Mouse (Mus musculus): ENCODE data around the gene P3h4. TPM values are rescaled to one million over a fixed set of nuclear protein-coding genes. Genes with fewer than 3 reads are reported as not detected.

P3h4 gene
- polyA plus RNA-seq, 1 experiment from 2014 or later, result 10.9 TPM

- H3K36me3 ChIP-seq (ENCODE audit: poor library complexity, severe bottlenecking), result no peaks in the 10 kb centered on the region
- no peak for ATAC-seq
- no peak overlapping the region for H3K4me2 ChIP-seq
- no peaks in the 10 kb centered on the region for H3K9me3 ChIP-seq (replicated peaks)
- H3K27me3 ChIP-seq, result no peaks in the 10 kb centered on the region
- peaks cover 4% of the 10 kb centered on the region; the same call in 1 of the 2 replicates for H3K4me1 ChIP-seq
- H3K9ac ChIP-seq, result no peak overlapping the region
- no peak overlapping the region for H3K4me3 ChIP-seq
- H3K27ac ChIP-seq, result no peak overlapping the region
- WGBS, result 84% methylated on average over 5 of the region's 5 CpGs
These were observed 7.5 kb downstream of the P3h4 start for GRCm38 (mm10) chr11:100406995-100407705.

GRCm38 (mm10) chr11:100406273-100406672 lies 8.4 kb downstream of the P3h4 start:
- Histone ChIP-seq H3K27ac (no peak overlapping the region), H3K4me1 (no peaks in the 10 kb centered on the region), H3K9me3 (replicated peaks) (no peaks in the 10 kb centered on the region), H3K4me2 (no peak overlapping the region), H3K27me3 (no peaks in the 10 kb centered on the region), H3K36me3 (ENCODE audit: poor library complexity, severe bottlenecking) (no peaks in the 10 kb centered on the region), H3K9ac (no peak overlapping the region), H3K4me3 (no peak overlapping the region)
- 83% methylated on average over 8 of the region's 8 CpGs for WGBS
- ATAC-seq, result no peak

- WGBS, result 92% methylated on average over 3 of the region's 3 CpGs
- no peaks in the 10 kb centered on the region for H3K9me3 ChIP-seq (replicated peaks)
- no peaks in the 10 kb centered on the region for H3K36me3 ChIP-seq (ENCODE audit: poor library complexity, severe bottlenecking)
- H3K9ac ChIP-seq, result no peak overlapping the region
- H3K4me1 ChIP-seq, result no peaks in the 10 kb centered on the region
- no peak for ATAC-seq
- no peak overlapping the region for H3K4me2 ChIP-seq
- H3K27me3 ChIP-seq, result 0 out of 2 replicates have a peak, but pooled peaks cover 11% of the 10 kb centered on the region
- no peak overlapping the region for H3K4me3 ChIP-seq
- H3K27ac ChIP-seq, result no peak overlapping the region
These were observed 10.1 kb downstream of the P3h4 start for GRCm38 (mm10) chr11:100404456-100405074.

GRCm38 (mm10) chr11:100403445-100404134 lies 11.0 kb downstream of the P3h4 start:
- Histone ChIP-seq H3K9ac (no peak overlapping the region), H3K9me3 (replicated peaks) (no peaks in the 10 kb centered on the region), H3K36me3 (ENCODE audit: poor library complexity, severe bottlenecking) (no peaks in the 10 kb centered on the region), H3K4me2 (no peak overlapping the region), H3K4me3 (no peak overlapping the region), H3K4me1 (no peaks in the 10 kb centered on the region), H3K27me3 (0 out of 2 replicates have a peak, but pooled peaks cover 11% of the 10 kb centered on the region), H3K27ac (no peak overlapping the region)
- 78% methylated on average over 10 of the region's 10 CpGs for WGBS
- no peak for ATAC-seq

- H3K9me3 ChIP-seq (replicated peaks), result no peaks in the 10 kb centered on the region
- H3K27me3 ChIP-seq, result 0 out of 2 replicates have a peak, but pooled peaks cover 11% of the 10 kb centered on the region
- no peaks in the 10 kb centered on the region for H3K36me3 ChIP-seq (ENCODE audit: poor library complexity, severe bottlenecking)
- no peaks in the 10 kb centered on the region for H3K4me1 ChIP-seq
- H3K4me3 ChIP-seq, result no peak overlapping the region
- H3K27ac ChIP-seq, result no peak overlapping the region
- H3K9ac ChIP-seq, result no peak overlapping the region
- 88% methylated on average over 2 of the region's 2 CpGs for WGBS
- H3K4me2 ChIP-seq, result no peak overlapping the region
- ATAC-seq, result no peak
These were observed 12.0 kb downstream of the P3h4 start for GRCm38 (mm10) chr11:100402682-100403081.

- no peak overlapping the region for H3K4me3 ChIP-seq
- no peaks in the 10 kb centered on the region for H3K4me1 ChIP-seq
- WGBS, result 44% methylated on average over 6 of the region's 6 CpGs
- H3K27me3 ChIP-seq, result peaks cover 12% of the 10 kb centered on the region; the same call in 1 of the 2 replicates
- no peak for ATAC-seq
- no peak overlapping the region for H3K9ac ChIP-seq
- H3K36me3 ChIP-seq (ENCODE audit: poor library complexity, severe bottlenecking), result no peaks in the 10 kb centered on the region
- H3K4me2 ChIP-seq, result no peak overlapping the region
- no peaks in the 10 kb centered on the region for H3K9me3 ChIP-seq (replicated peaks)
- no peak overlapping the region for H3K27ac ChIP-seq
These were observed 12.4 kb downstream of the P3h4 start for GRCm38 (mm10) chr11:100402240-100402639.

GRCm38 (mm10) chr11:100400842-100401241 lies 13.8 kb downstream of the P3h4 start:
- no peaks in the 10 kb centered on the region for H3K9me3 ChIP-seq (replicated peaks)
- no peak for ATAC-seq
- 89% methylated on average over 6 of the region's 6 CpGs for WGBS
- no peak overlapping the region for H3K4me3 ChIP-seq
- peaks cover 12% of the 10 kb centered on the region for H3K4me1 ChIP-seq
- H3K36me3 ChIP-seq (ENCODE audit: poor library complexity, severe bottlenecking), result no peaks in the 10 kb centered on the region
- H3K4me2 ChIP-seq, result no peak overlapping the region
- no peak overlapping the region for H3K27ac ChIP-seq
- no peak overlapping the region for H3K9ac ChIP-seq
- H3K27me3 ChIP-seq, result peaks cover 26% of the 10 kb centered on the region

GRCm38 (mm10) chr11:100399727-100400538 lies 14.7 kb downstream of the P3h4 start:
- H3K9ac ChIP-seq, result no peak overlapping the region
- H3K27me3 ChIP-seq, result peaks cover 35% of the 10 kb centered on the region
- WGBS, result 81% methylated on average over 12 of the region's 12 CpGs
- no peak overlapping the region for H3K27ac ChIP-seq
- no peaks in the 10 kb centered on the region for H3K9me3 ChIP-seq (replicated peaks)
- no peak overlapping the region for H3K4me2 ChIP-seq
- H3K4me3 ChIP-seq, result no peak overlapping the region
- peaks cover 21% of the 10 kb centered on the region for H3K4me1 ChIP-seq
- no peak for ATAC-seq
- no peaks in the 10 kb centered on the region for H3K36me3 ChIP-seq (ENCODE audit: poor library complexity, severe bottlenecking)

GRCm38 (mm10) chr11:100399320-100399719 lies 15.3 kb downstream of the P3h4 start:
- H3K9ac ChIP-seq, result no peak overlapping the region
- H3K27me3 ChIP-seq, result peaks cover 36% of the 10 kb centered on the region
- no peak overlapping the region for H3K4me3 ChIP-seq
- H3K9me3 ChIP-seq (replicated peaks), result no peaks in the 10 kb centered on the region
- no peaks in the 10 kb centered on the region for H3K36me3 ChIP-seq (ENCODE audit: poor library complexity, severe bottlenecking)
- no peak overlapping the region for H3K27ac ChIP-seq
- 82% methylated on average over 9 of the region's 9 CpGs for WGBS
- peaks cover 22% of the 10 kb centered on the region for H3K4me1 ChIP-seq
- no peak for ATAC-seq
- H3K4me2 ChIP-seq, result no peak overlapping the region

- no peak overlapping the region for H3K4me2 ChIP-seq
- peaks cover 22% of the 10 kb centered on the region for H3K4me1 ChIP-seq
- no peak for ATAC-seq
- no peak overlapping the region for H3K27ac ChIP-seq
- no peaks in the 10 kb centered on the region for H3K36me3 ChIP-seq (ENCODE audit: poor library complexity, severe bottlenecking)
- H3K9me3 ChIP-seq (replicated peaks), result no peaks in the 10 kb centered on the region
- no peak overlapping the region for H3K4me3 ChIP-seq
- H3K27me3 ChIP-seq, result peaks cover 36% of the 10 kb centered on the region
- WGBS, result 97% methylated on average over 7 of the region's 7 CpGs
- no peak overlapping the region for H3K9ac ChIP-seq
These were observed 16.1 kb downstream of the P3h4 start for GRCm38 (mm10) chr11:100398517-100398916.

GRCm38 (mm10) chr11:100397600-100398389 lies 16.8 kb downstream of the P3h4 start, which contains the start of gene Jup:
Gene Jup (minus strand): TSS chr11:100397763.
- H3K27me3 ChIP-seq, result peaks cover 36% of the 10 kb centered on the region
- H3K9ac ChIP-seq, result peak within 1 kb of the TSS; percentile 73
- peaks cover 22% of the 10 kb centered on the region for H3K4me1 ChIP-seq
- no peaks in the 10 kb centered on the region for H3K36me3 ChIP-seq (ENCODE audit: poor library complexity, severe bottlenecking)
- peak; percentile 98 for ATAC-seq
- WGBS, result 2% methylated on average over 37 of the region's 37 CpGs
- no peaks in the 10 kb centered on the region for H3K9me3 ChIP-seq (replicated peaks)
- peak within 1 kb of the TSS; percentile 62 for H3K4me3 ChIP-seq
- H3K27ac ChIP-seq, result peak within 1 kb of the TSS; percentile 57
- H3K4me2 ChIP-seq, result peak within 1 kb of the TSS; percentile 66
